Mouse (Mus musculus) embryonic facial prominence, embryonic 11.5 days (tissue): ENCODE results near the gene Cox7a2. TPM values are rescaled to one million over a fixed set of nuclear protein-coding genes. Genes with fewer than 3 reads are reported as not detected.

Experiments used
- ATAC-seq: fragments of 200-750 bp; cut with Nextera tagmentation; replicated peaks from 2 replicates; pipeline ENCODE4 v1.8.0; 2017; ENCODE audit warnings: low read depth; ENCODE audit not compliant: insufficient number of reproducible peaks, low FRiP score, low TSS enrichment
- DNase-seq: peaks from one replicate; pipeline ENCODE4 v3.0.0-alpha.2; 2015; ENCODE audit warnings: low spot score
- H3K27ac ChIP-seq: fragments of 300-500 bp; sonication (generic); replicated peaks from 2 replicates; pipeline ENCODE4 v1.5.1; 2014; ENCODE audit warnings: mild to moderate bottlenecking, low read depth, low read length, control low read depth
- H3K27me3 ChIP-seq: fragments of 300-500 bp; sonication (generic); 2 replicates; pipeline ENCODE4 v1.6.1; 2014; ENCODE audit warnings: mild to moderate bottlenecking, low read length, moderate library complexity, mixed read lengths; ENCODE audit not compliant: control insufficient read depth, insufficient read depth
- H3K36me3 ChIP-seq: fragments of 300-500 bp; sonication (generic); replicated peaks from 2 replicates; pipeline ENCODE4 v1.6.1; 2014; ENCODE audit warnings: low read depth, mild to moderate bottlenecking, low read length, moderate library complexity, mixed read lengths; ENCODE audit not compliant: control insufficient read depth, insufficient read depth
- H3K4me1 ChIP-seq: fragments of 300-500 bp; sonication (generic); 2 replicates; pipeline ENCODE4 v1.6.1; 2014; ENCODE audit warnings: low read length, mixed read lengths; ENCODE audit not compliant: control insufficient read depth, insufficient read depth
- H3K4me2 ChIP-seq: fragments of 300-500 bp; sonication (generic); 2 replicates; pipeline ENCODE4 v1.6.1; 2014; ENCODE audit warnings: low read depth, mild to moderate bottlenecking, control low read depth, low read length, moderate library complexity
- H3K4me3 ChIP-seq: fragments of 300-500 bp; sonication (generic); 2 replicates; pipeline ENCODE4 v1.5.1; 2014; ENCODE audit warnings: low read depth, low read length, control low read depth
- H3K9ac ChIP-seq: fragments of 300-500 bp; sonication (generic); replicated peaks from 2 replicates; pipeline ENCODE4 v1.6.1; 2014; ENCODE audit warnings: mild to moderate bottlenecking, control low read depth, low read length
- H3K9me3 ChIP-seq: fragments of 300-500 bp; sonication (generic); replicated peaks from 2 replicates; pipeline ENCODE4 v1.6.1; 2016; ENCODE audit warnings: mild to moderate bottlenecking, low read length, inconsistent platforms, mixed read lengths; ENCODE audit not compliant: control insufficient read depth
- WGBS: fragments of 180-500 bp; shearing (Covaris S2); extraction: QIAGEN DNeasy Blood & Tissue Kit; methylation state at CpG from one replicate; pipeline ENCODE4 v1.1.7; 2014; 5-methylcytosine and 5-hydroxymethylcytosine counted together
- polyA plus RNA-seq: library from polyadenylated mRNA; unstranded; fragments of >200 nt; fragmentation: Nextera tagmentation; extraction: Ambion mirVana; gene quantifications from 2 replicates; pipeline ENCODE4 v1.2.1, GENCODE M21; 2014

Cox7a2 gene
- 609 and 634 TPM in 2 replicates for polyA plus RNA-seq

- DNase-seq (peak; percentile 98), ATAC-seq (peak; percentile 99)
- peaks cover 2% of the 10 kb centered on the region; the same call in 1 of the 2 replicates for H3K36me3 ChIP-seq
- H3K4me1 ChIP-seq: no peaks in the 10 kb centered on the region
- no peaks in the 10 kb centered on the region for H3K9me3 ChIP-seq
- H3K4me3 ChIP-seq: peak within 1 kb of the TSS; percentile 85
- peak within 1 kb of the TSS; percentile 73 for H3K4me2 ChIP-seq
- peak within 1 kb of the TSS; percentile 74 for H3K27ac ChIP-seq
- H3K9ac ChIP-seq: peak within 1 kb of the TSS; percentile 93
- H3K27me3 ChIP-seq: no peaks in the 10 kb centered on the region
- under 1% methylated on average over 49 of the region's 49 CpGs for WGBS
These were observed at the start of gene Cox7a2 for GRCm38 (mm10) chr9:79759385-79760005. Gene Cox7a2, minus strand, starts transcription at chr9:79759878.

GRCm38 (mm10) chr9:79809411-79809810 lies 49.7 kb upstream of the Cox7a2 start:
- no peaks in the 10 kb centered on the region for H3K4me1 ChIP-seq
- H3K9ac ChIP-seq: no peak overlapping the region
- DNase-seq (no peak), ATAC-seq (no peak)
- no peaks in the 10 kb centered on the region for H3K27me3 ChIP-seq
- no peaks in the 10 kb centered on the region for H3K9me3 ChIP-seq
- no peak overlapping the region for H3K4me3 ChIP-seq
- no peaks in the 10 kb centered on the region for H3K36me3 ChIP-seq
- 41% methylated on average over 6 of the region's 6 CpGs for WGBS
- no peak overlapping the region for H3K4me2 ChIP-seq
- H3K27ac ChIP-seq: no peak overlapping the region

- no peak for ATAC-seq
- WGBS: 43% methylated on average over 4 of the region's 4 CpGs
- Histone ChIP-seq H3K9ac (no peak overlapping the region), H3K4me3 (no peak overlapping the region), H3K27me3 (no peaks in the 10 kb centered on the region), H3K4me2 (no peak overlapping the region), H3K4me1 (no peaks in the 10 kb centered on the region), H3K27ac (no peak overlapping the region), H3K9me3 (no peaks in the 10 kb centered on the region), H3K36me3 (no peaks in the 10 kb centered on the region)
- no peak for DNase-seq
These were observed 47.5 kb upstream of the Cox7a2 start for GRCm38 (mm10) chr9:79807178-79807577.

GRCm38 (mm10) chr9:79806317-79807075 lies 46.8 kb upstream of the Cox7a2 start:
- no peaks in the 10 kb centered on the region for H3K9me3 ChIP-seq
- H3K4me1 ChIP-seq: no peaks in the 10 kb centered on the region
- 52% methylated on average over 12 of the region's 12 CpGs for WGBS
- no peaks in the 10 kb centered on the region for H3K36me3 ChIP-seq
- DNase-seq (peak; percentile 78), ATAC-seq (no peak)
- H3K9ac ChIP-seq: no peak overlapping the region
- H3K27ac ChIP-seq: no peak overlapping the region
- H3K4me2 ChIP-seq: no peak overlapping the region
- no peak overlapping the region for H3K4me3 ChIP-seq
- H3K27me3 ChIP-seq: no peaks in the 10 kb centered on the region

- Histone ChIP-seq H3K4me1 (no peaks in the 10 kb centered on the region), H3K27me3 (no peaks in the 10 kb centered on the region), H3K9me3 (no peaks in the 10 kb centered on the region), H3K9ac (no peak overlapping the region), H3K4me3 (no peak overlapping the region), H3K4me2 (no peak overlapping the region), H3K27ac (no peak overlapping the region), H3K36me3 (no peaks in the 10 kb centered on the region)
- ATAC-seq (no peak), DNase-seq (no peak)
- WGBS: 85% methylated on average over 10 of the region's 10 CpGs
These were observed 45.7 kb upstream of the Cox7a2 start for GRCm38 (mm10) chr9:79805426-79805825.

GRCm38 (mm10) chr9:79796461-79797135 lies 36.9 kb upstream of the Cox7a2 start:
- H3K4me3 ChIP-seq: no peak overlapping the region
- no peaks in the 10 kb centered on the region for H3K27me3 ChIP-seq
- peak; percentile 10 for DNase-seq
- H3K4me1 ChIP-seq: no peaks in the 10 kb centered on the region
- 60% methylated on average over 7 of the region's 7 CpGs for WGBS
- H3K9me3 ChIP-seq: no peaks in the 10 kb centered on the region
- no peak overlapping the region for H3K4me2 ChIP-seq
- H3K27ac ChIP-seq: no peak overlapping the region
- ATAC-seq: no peak
- H3K36me3 ChIP-seq: no peaks in the 10 kb centered on the region
- H3K9ac ChIP-seq: no peak overlapping the region

- 88% methylated on average over 1 of the region's 1 CpGs for WGBS
- H3K4me2 ChIP-seq: no peak overlapping the region
- no peak overlapping the region for H3K4me3 ChIP-seq
- H3K36me3 ChIP-seq: no peaks in the 10 kb centered on the region
- no peak overlapping the region for H3K9ac ChIP-seq
- H3K4me1 ChIP-seq: no peaks in the 10 kb centered on the region
- H3K27me3 ChIP-seq: no peaks in the 10 kb centered on the region
- ATAC-seq (no peak), DNase-seq (no peak)
- no peaks in the 10 kb centered on the region for H3K9me3 ChIP-seq
- no peak overlapping the region for H3K27ac ChIP-seq
These were observed 35.4 kb upstream of the Cox7a2 start for GRCm38 (mm10) chr9:79795076-79795475.
